Mouse (Mus musculus) CH12.LX (cell line): ENCODE results near the gene Olfr1417. TPM values are rescaled to one million over a fixed set of nuclear protein-coding genes. Genes with fewer than 3 reads are reported as not detected.
"Not testable (repeated sequence)": the region's sequence is repeated elsewhere in the genome, so short reads cannot be mapped to it uniquely, and the experiment has no call there.

ENCODE experiments used
- DNase-seq: peaks from one replicate; pipeline ENCODE4 v3.0.0-alpha.2; 2013; ENCODE audit errors: extremely low read depth
- H3K27ac ChIP-seq: 2 replicates; pipeline ENCODE4 v1.5.1; 2012; ENCODE audit warnings: low read depth, mild to moderate bottlenecking, control low read depth, moderate library complexity; ENCODE audit not compliant: insufficient read depth
- H3K27me3 ChIP-seq: replicated peaks from 2 replicates; pipeline ENCODE3; 2012; ENCODE audit warnings: inconsistent platforms
- H3K36me3 ChIP-seq, 2 experiments: replicated peaks in 1 of 2; 2 replicates each; pipeline versions ENCODE3 to v1.6.1; 2012; ENCODE audit warnings: inconsistent platforms in 1 of 2, low read length in 1 of 2, mild to moderate bottlenecking in 1 of 2, mixed read lengths in 1 of 2, moderate library complexity in 1 of 2; ENCODE audit not compliant: control insufficient read depth in 1 of 2, insufficient read depth in 1 of 2
- H3K4me1 ChIP-seq, 2 experiments: 2 replicates each; pipeline ENCODE4 v1.6.1; 2012; ENCODE audit warnings: inconsistent platforms in 1 of 2, moderate library complexity in 1 of 2; ENCODE audit not compliant: insufficient read depth in 2 of 2, control insufficient read depth in 1 of 2
- H3K4me2 ChIP-seq: 2 replicates; pipeline ENCODE4 v1.6.1; 2012; ENCODE audit warnings: low read depth, mild to moderate bottlenecking, control low read depth; ENCODE audit not compliant: poor library complexity, insufficient read depth, severe bottlenecking
- H3K4me3 ChIP-seq, 3 experiments: fragments of 150-350 bp in 1 of 3; sonication (generic) in 1 of 3; replicated peaks in 1 of 3; 2 replicates each; pipeline versions ENCODE3 to v1.5.1; 2011 to 2012; ENCODE audit warnings: low read depth in 2 of 3, low read length in 2 of 3, mild to moderate bottlenecking in 2 of 3, moderate library complexity in 2 of 3, control low read depth in 1 of 3, improper control_type of control experiment in 1 of 3, inconsistent platforms in 1 of 3, mixed read lengths in 1 of 3; ENCODE audit not compliant: poor library complexity in 1 of 3
- H3K79me2 ChIP-seq: replicated peaks from 2 replicates; pipeline ENCODE4 v1.6.1; 2012; ENCODE audit warnings: mild to moderate bottlenecking, moderate library complexity; ENCODE audit not compliant: control insufficient read depth, poor library complexity, insufficient read depth, severe bottlenecking; ENCODE audit errors: extremely low read depth
- H3K9ac ChIP-seq: 2 replicates; pipeline ENCODE4 v1.6.1; 2012; ENCODE audit warnings: low read depth, mild to moderate bottlenecking, control low read depth, moderate library complexity; ENCODE audit not compliant: insufficient read depth
- H3K9me3 ChIP-seq: replicated peaks from 2 replicates; pipeline ENCODE3; 2012; ENCODE audit warnings: low read length, inconsistent platforms, mixed read lengths
- BHLHE40 ChIP-seq: IDR thresholded peaks from 2 replicates; pipeline ENCODE4 v1.6.1; 2011; ENCODE audit warnings: mild to moderate bottlenecking, low read depth, low read length, improper control_type of control experiment
- ETS1 ChIP-seq: conservative IDR thresholded peaks from 2 replicates; pipeline ENCODE4 v1.6.1; 2012; ENCODE audit warnings: low read depth, mild to moderate bottlenecking, inconsistent platforms, low read length, improper control_type of control experiment, moderate library complexity
- GABPA ChIP-seq: IDR thresholded peaks from 2 replicates; pipeline ENCODE4 v1.6.1; 2012; ENCODE audit warnings: low read depth, low read length, improper control_type of control experiment, inconsistent platforms; ENCODE audit not compliant: insufficient replicate concordance
- TCF12 ChIP-seq: IDR thresholded peaks from 2 replicates; pipeline ENCODE4 v1.6.1; 2014; ENCODE audit warnings: low read depth, mild to moderate bottlenecking, inconsistent platforms, low read length, improper control_type of control experiment
- ZKSCAN1 ChIP-seq: IDR thresholded peaks from 2 replicates; pipeline ENCODE4 v1.6.1; 2012; ENCODE audit warnings: low read depth, inconsistent platforms, low read length, improper control_type of control experiment, borderline replicate concordance
- ZMIZ1 ChIP-seq: IDR thresholded peaks from 2 replicates; pipeline ENCODE4 v1.6.1; 2012; ENCODE audit warnings: low read depth, mild to moderate bottlenecking, inconsistent platforms, low read length, improper control_type of control experiment
- dilution Hi-C: fragments of 300-500 bp; cut with MboI; formaldehyde crosslinking; loops from 2 replicates; pipeline ENCODE4 v1.14.3; 2020; ENCODE audit warnings: low sequenced_read_pairs; ENCODE audit not compliant: extremely low pct_unique_long_range_greater_than_20kb, extremely low pct_ligation_motif_present
- in situ Hi-C: fragments of 300-500 bp; cut with MboI; formaldehyde crosslinking; loops from 3 replicates; pipeline ENCODE4 v1.14.3; 2019; ENCODE audit warnings: low sequenced_read_pairs, low pct_ligation_motif_present, low pct_unique_long_range_greater_than_20kb, mixed read lengths
- polyA plus RNA-seq: library from polyadenylated mRNA; unstranded; fragments of >175 nt; gene quantifications from 2 replicates; pipeline ENCODE4 v1.2.1, GENCODE M21; 2012; ENCODE audit warnings: low read depth; ENCODE audit not compliant: insufficient read length
- total RNA-seq, 2 experiments: library from RNA; depleted of rRNA; stranded (reverse); fragments of 300-350 nt in 1 of 2; fragments of >200 nt in 1 of 2; gene quantifications; 2 replicates each; pipeline ENCODE4 v1.2.3; 2012 to 2014

The Olfr1417 gene
- total RNA-seq (2012; rRNA removed) (not detected in 2 replicates), total RNA-seq (2014; rRNA removed) (not detected in 2 replicates), polyA plus RNA-seq (not detected in 2 replicates)

DNA sequence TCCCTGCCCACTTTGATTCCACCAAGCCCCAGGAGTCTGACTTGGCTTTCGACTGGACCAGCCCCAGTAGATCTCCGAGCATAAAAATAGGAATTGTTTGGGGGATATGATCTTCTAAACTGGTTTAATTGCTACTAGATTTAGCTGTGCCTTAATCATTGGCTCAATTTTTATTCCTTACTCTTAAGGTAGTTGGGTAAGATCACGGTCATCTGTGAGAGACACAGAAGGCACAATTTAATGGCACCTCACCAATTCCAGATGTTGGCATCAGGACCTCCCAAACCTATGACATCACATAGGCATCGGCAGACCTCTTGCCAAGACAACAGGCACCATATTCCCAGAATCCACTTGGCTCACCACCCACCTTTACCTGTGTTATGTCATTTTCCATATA lies at the start of gene Olfr1417:
Gene Olfr1417, minus strand, starts transcription at position 101 of the 400 bp plus-strand sequence.
- Histone ChIP-seq H3K9me3 (no peaks in the 10 kb centered on the region), H3K9ac (no peak within 1 kb of the TSS), H3K27ac (no peak within 1 kb of the TSS), H3K4me1 (no peaks in the 10 kb centered on the region), H3K27me3 (no peaks in the 10 kb centered on the region), H3K4me3 (no peak within 1 kb of the TSS), H3K79me2 (no peaks in the 10 kb centered on the region), H3K4me2 (no peak within 1 kb of the TSS), H3K36me3 (no peaks in the 10 kb centered on the region)
- TF ChIP-seq BHLHE40 (no peak), ZMIZ1 (no peak), ETS1 (no peak)
- in situ Hi-C loops (no loop called here), dilution Hi-C loops (no loop called here)
- no peak for DNase-seq

DNA sequence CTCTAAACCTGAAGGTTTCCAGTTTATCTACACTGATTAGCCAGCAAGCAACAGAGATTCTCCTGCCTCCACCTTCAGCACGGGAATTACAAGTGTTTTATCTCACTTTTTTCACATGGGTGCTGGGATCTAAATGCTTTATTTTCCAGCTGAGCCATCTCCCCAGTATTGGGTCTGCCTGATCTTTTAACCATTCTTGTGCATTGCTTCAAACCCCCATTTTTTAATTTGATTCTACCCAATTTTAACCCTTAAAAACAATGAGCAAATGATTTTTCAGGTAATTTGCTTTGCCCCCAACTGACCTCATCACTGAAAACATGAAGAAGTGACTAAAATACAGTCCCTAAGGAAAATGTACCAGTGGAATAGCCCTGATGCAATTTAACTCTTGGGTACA lies 47.2 kb upstream of the Olfr1417 start, which contains the start of gene Olfr1420:
Gene Olfr1420, plus strand, starts transcription at position 301 of the 400 bp plus-strand sequence.
- TF ChIP-seq TCF12: no peak
- TF ChIP-seq BHLHE40: no peak
- TF ChIP-seq GABPA: no peak
- TF ChIP-seq, all 38 proteins: peak for 0
- Histone ChIP-seq H3K79me2 (no peaks in the 10 kb centered on the region), H3K27me3 (no peaks in the 10 kb centered on the region), H3K36me3 (no peaks in the 10 kb centered on the region), H3K27ac (no peak within 1 kb of the TSS), H3K9ac (no peak within 1 kb of the TSS), H3K9me3 (no peaks in the 10 kb centered on the region), H3K4me2 (no peak within 1 kb of the TSS; the same call in 1 of the 2 replicates), H3K4me3 (no peak within 1 kb of the TSS), H3K4me1 (peaks cover 0 to 3% of the 10 kb centered on the region in 2 experiments; a peak in 2 of 4 replicates)
- in situ Hi-C loops (no loop called here), dilution Hi-C loops (no loop called here)
- no peak for DNase-seq

DNA sequence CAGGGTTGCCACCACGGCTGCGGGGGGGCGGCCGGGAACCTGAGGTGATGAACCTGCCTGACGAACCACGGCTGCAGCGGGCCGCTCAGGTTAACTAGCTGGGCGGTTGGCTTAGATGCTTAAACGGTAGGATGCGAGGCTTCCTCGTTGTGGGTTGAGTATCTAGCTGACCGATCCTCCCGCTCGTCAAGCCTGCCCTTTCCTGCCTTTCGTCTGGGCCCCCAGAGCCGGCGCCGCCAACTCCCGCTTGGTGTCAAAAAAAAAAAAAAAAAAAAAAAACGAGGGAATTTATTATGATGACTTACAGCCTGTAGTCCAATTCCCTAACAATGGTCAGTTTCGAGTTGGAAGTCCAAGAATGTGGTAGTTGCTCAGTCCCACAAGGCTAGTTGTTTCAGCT lies 39.4 kb upstream of the Olfr1417 start:
- H3K9me3 ChIP-seq, H3K79me2 ChIP-seq, H3K36me3 ChIP-seq, H3K9ac ChIP-seq, DNase-seq, dilution Hi-C loops, H3K4me1 ChIP-seq, H3K4me3 ChIP-seq, in situ Hi-C loops, H3K27me3 ChIP-seq, H3K27ac ChIP-seq, H3K4me2 ChIP-seq: not testable (repeated sequence)

DNA sequence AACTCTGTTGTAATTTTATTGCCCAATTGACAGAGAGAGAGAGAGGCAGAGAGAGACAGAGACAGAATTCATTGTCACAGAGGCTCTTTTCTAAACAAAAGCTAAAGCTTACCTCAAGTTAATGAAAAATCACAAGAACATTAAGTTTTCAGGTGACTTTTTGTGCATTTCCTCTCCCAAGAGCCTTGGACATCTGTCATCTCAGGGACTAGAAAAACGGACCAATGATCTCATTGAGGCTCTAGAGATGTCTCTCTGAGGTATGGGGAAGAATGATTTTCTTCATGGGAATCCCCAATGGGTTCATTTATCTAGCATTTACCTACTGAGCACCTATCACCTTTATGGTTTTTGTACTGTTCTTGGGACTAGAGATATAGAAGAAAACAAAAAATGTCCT lies 36.0 kb upstream of the Olfr1417 start, which contains the start of gene Olfr1419:
Gene Olfr1419, minus strand, starts transcription at position 101 of the 400 bp plus-strand sequence.
- peaks cover 0 to 2% of the 10 kb centered on the region in 2 experiments; a peak in 1 of 4 replicates for H3K4me1 ChIP-seq
- no peak for DNase-seq
- H3K27ac ChIP-seq: no peak within 1 kb of the TSS
- H3K4me2 ChIP-seq: no peak within 1 kb of the TSS
- in situ Hi-C loops (no loop called here), dilution Hi-C loops (no loop called here)
- H3K36me3 ChIP-seq: no peaks in the 10 kb centered on the region
- H3K79me2 ChIP-seq: no peaks in the 10 kb centered on the region
- no peak for TF ChIP-seq ZKSCAN1
- TF ChIP-seq, all 38 proteins: peak for 0
- H3K9me3 ChIP-seq: no peaks in the 10 kb centered on the region
- no peak within 1 kb of the TSS for H3K9ac ChIP-seq
- no peaks in the 10 kb centered on the region for H3K27me3 ChIP-seq
- H3K4me3 ChIP-seq: no peak within 1 kb of the TSS
